18 mouse cellular contexts compared by ENCODE assay signal in the genomic region with DNA sequence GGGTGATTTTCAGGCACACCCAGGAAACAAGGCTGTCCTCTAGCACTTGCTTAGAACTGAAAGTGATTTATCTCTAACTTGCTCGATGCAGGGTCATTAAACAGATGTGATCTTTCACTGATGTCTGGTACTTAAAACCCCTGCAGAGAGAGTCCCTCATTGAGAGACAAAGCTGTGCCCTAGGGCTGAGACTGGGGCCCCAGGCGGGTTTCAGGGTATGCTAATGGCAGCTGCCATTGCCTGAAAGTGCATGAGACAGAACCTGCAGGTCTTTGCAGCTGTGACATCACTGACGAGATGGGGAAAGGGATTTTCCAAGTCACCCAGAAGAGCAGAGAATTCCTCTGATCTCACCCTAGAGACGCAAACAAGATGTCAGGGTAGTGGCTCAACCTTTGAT.
DNase-seq lines count a peak whose midpoint lies in the region; ATAC-seq lines count a peak whose summit lies in the region.
"Had no signal": no experiment of that assay in that cellular context is flagged by ENCODE, and none has a peak within 500 bp of the region (broad histone marks: within the 10 kb centered on the region; RNA-seq: fewer than 3 reads in every experiment).

No protein-coding gene starts in this region.

- 13% methylated on average over 4 of the region's 4 CpGs for WGBS in kidney, embryonic 14.5 days
- WGBS in embryonic facial prominence, embryonic 10.5 days, result 22% methylated on average over 4 of the region's 4 CpGs

- H3K9ac ChIP-seq in kidney, embryonic 14.5 days (ENCODE audit: low read depth, low read length), result no peak overlapping the region
- H3K9ac ChIP-seq: embryonic facial prominence, embryonic 13.5 days; forebrain, embryonic 15.5 days; heart, embryonic 13.5 days; hindbrain, embryonic 12.5 days; stomach, embryonic 15.5 days had no signal

- no peak overlapping the region for H3K4me2 ChIP-seq in kidney, embryonic 14.5 days (replicated peaks; ENCODE audit: low read depth, low read length)
- H3K4me2 ChIP-seq: embryonic facial prominence, embryonic 13.5 days; forebrain, embryonic 15.5 days; heart, embryonic 13.5 days; hindbrain, embryonic 12.5 days; stomach, embryonic 15.5 days had no signal

- ATAC-seq in kidney, embryonic 14.5 days (ENCODE audit: low FRiP score, low TSS enrichment), result peak; percentile 46; the same call in 1 of the 2 replicates
- ATAC-seq: forebrain, embryonic 15.5 days had no signal

- no peak overlapping the region for H3K27ac ChIP-seq in kidney, embryonic 14.5 days (ENCODE audit: low read depth, low read length)
- peak overlapping the region; percentile 63 for H3K27ac ChIP-seq in embryonic facial prominence, embryonic 10.5 days (replicated peaks)
- H3K27ac ChIP-seq: embryonic facial prominence, embryonic 13.5 days; forebrain, embryonic 15.5 days; heart, embryonic 13.5 days; hindbrain, embryonic 12.5 days; stomach, embryonic 15.5 days had no signal

- H3K4me1 ChIP-seq in kidney, embryonic 14.5 days (ENCODE audit: control insufficient read depth, insufficient read depth, low read length), result peaks cover 28% of the 10 kb centered on the region
- H3K4me1 ChIP-seq in embryonic facial prominence, embryonic 10.5 days, result peaks cover 40% of the 10 kb centered on the region

- no peak overlapping the region for H3K4me3 ChIP-seq in kidney, embryonic 14.5 days (ENCODE audit: low read length)
- no peak overlapping the region for H3K4me3 ChIP-seq in embryonic facial prominence, embryonic 10.5 days
- H3K4me3 ChIP-seq: embryonic facial prominence, embryonic 13.5 days; forebrain, embryonic 15.5 days; heart, embryonic 13.5 days; hindbrain, embryonic 12.5 days; megakaryocyte, embryonic 14.5 days; stomach, embryonic 15.5 days had no signal

- DNase-seq in kidney, adult 11 months, result no peak
- DNase-seq in 3T3-L1 (ENCODE audit: low read depth, low spot score), result peak; percentile 58
- DNase-seq in ES-CJ7 (ENCODE audit: low read depth, low spot score), result peak; percentile 40
- DNase-seq in embryonic facial prominence, embryonic 10.5 days (ENCODE audit: low spot score), result peak; percentile 29
- DNase-seq in layer of hippocampus, adult 9-10 months (ENCODE audit: low spot score), result no peak
- DNase-seq in urinary bladder, adult 2 months (ENCODE audit: low spot score), result no peak
- no peak for DNase-seq in right cerebral cortex, postnatal 4 days
- DNase-seq: cerebellum, adult 2 months; gastrocnemius, postnatal 14 days; right cerebral cortex, postnatal 25 days; thymus, postnatal 4 days had no signal

- H3K36me3 ChIP-seq in kidney, embryonic 14.5 days (ENCODE audit: control insufficient read depth, insufficient read depth, low read length), result no peaks in the 10 kb centered on the region
- H3K36me3 ChIP-seq in embryonic facial prominence, embryonic 10.5 days (replicated peaks), result no peaks in the 10 kb centered on the region
- H3K36me3 ChIP-seq: embryonic facial prominence, embryonic 13.5 days; forebrain, embryonic 15.5 days; heart, embryonic 13.5 days; hindbrain, embryonic 12.5 days; stomach, embryonic 15.5 days had no signal

- no peaks in the 10 kb centered on the region for H3K9me3 ChIP-seq in kidney, embryonic 14.5 days (ENCODE audit: control insufficient read depth, low read length)
- H3K9me3 ChIP-seq in embryonic facial prominence, embryonic 10.5 days, result no peaks in the 10 kb centered on the region
- H3K9me3 ChIP-seq: embryonic facial prominence, embryonic 13.5 days; forebrain, embryonic 15.5 days; heart, embryonic 13.5 days; hindbrain, embryonic 12.5 days; megakaryocyte, embryonic 14.5 days; stomach, embryonic 15.5 days had no signal

- no peaks in the 10 kb centered on the region for H3K27me3 ChIP-seq in kidney, embryonic 14.5 days (ENCODE audit: control insufficient read depth, insufficient read depth, low read length)
- H3K27me3 ChIP-seq in embryonic facial prominence, embryonic 10.5 days (replicated peaks; ENCODE audit: low read depth, poor library complexity, severe bottlenecking), result no peaks in the 10 kb centered on the region
- H3K27me3 ChIP-seq: embryonic facial prominence, embryonic 13.5 days; forebrain, embryonic 15.5 days; heart, embryonic 13.5 days; hindbrain, embryonic 12.5 days; stomach, embryonic 15.5 days had no signal

Comparison
In these comparisons a context has a peak if more than half of its experiments do, and no peak if none do; other contexts are left out.
1. DNase-seq: peak in 3T3-L1 (single experiment), ES-CJ7 (single experiment) and embryonic facial prominence, embryonic 10.5 days (single experiment); none in kidney, adult 11 months (single experiment), layer of hippocampus, adult 9-10 months (single experiment), urinary bladder, adult 2 months (single experiment) and right cerebral cortex, postnatal 4 days (single experiment).